22 mouse cellular contexts compared by ENCODE assay signal in the genomic region with DNA sequence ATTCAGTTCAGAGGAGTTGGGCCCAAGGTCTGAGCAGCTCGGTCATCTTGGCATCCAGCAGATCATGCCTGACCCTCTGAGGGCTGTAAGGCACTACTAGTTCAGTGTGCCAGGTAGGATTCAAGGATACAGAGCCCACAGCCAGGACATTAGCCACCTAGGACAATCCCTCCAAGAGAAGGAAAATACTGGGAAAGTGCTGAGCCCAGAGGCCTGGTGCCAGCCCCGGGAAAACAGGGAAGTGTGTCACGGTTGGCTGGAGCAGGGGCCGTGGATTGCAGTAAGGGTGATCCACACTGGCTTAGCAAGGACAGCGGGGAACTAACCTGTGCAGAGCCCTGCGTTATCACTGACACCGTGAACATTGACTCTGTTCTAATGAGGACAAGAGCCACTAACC. TPM values are rescaled to one million over a fixed set of nuclear protein-coding genes. Genes with fewer than 3 reads are reported as not detected.
"Had no signal": no experiment of that assay in that cellular context is flagged by ENCODE, and none has a peak within 500 bp of the region (broad histone marks: within the 10 kb centered on the region; RNA-seq: fewer than 3 reads in every experiment).

No protein-coding gene starts in this region.

- H3K4me3 ChIP-seq: limb, embryonic 12.5 days; liver, embryonic 15.5 days; midbrain, embryonic 10.5 days; myocyte; neural tube, embryonic 15.5 days had no signal

- H3K9ac ChIP-seq: limb, embryonic 12.5 days; liver, embryonic 15.5 days; lung, embryonic 14.5 days; neural tube, embryonic 15.5 days had no signal

- H3K27me3 ChIP-seq: limb, embryonic 12.5 days; liver, embryonic 15.5 days; neural tube, embryonic 15.5 days had no signal

- H3K4me1 ChIP-seq: limb, embryonic 12.5 days; midbrain, embryonic 10.5 days; neural tube, embryonic 15.5 days had no signal

- H3K27ac ChIP-seq: limb, embryonic 12.5 days; liver, embryonic 15.5 days; midbrain, embryonic 10.5 days; neural tube, embryonic 15.5 days; stomach, postnatal 0 days had no signal

- ATAC-seq: intestine, embryonic 16.5 days had no signal

- DNase-seq: layer of hippocampus, adult 9-11 months; layer of hippocampus, postnatal 36 days; lung, postnatal 10 days; lung, postnatal 4 days; midbrain, embryonic 14.5 days; right cerebral cortex, adult 18-20 months; right cerebral cortex, postnatal 25 days; thymus, postnatal 4 days had no signal

- H3K9me3 ChIP-seq: limb, embryonic 12.5 days; liver, embryonic 15.5 days; midbrain, embryonic 10.5 days; neural tube, embryonic 15.5 days had no signal

- H3K4me2 ChIP-seq: limb, embryonic 12.5 days; liver, embryonic 11.5 days; liver, embryonic 15.5 days; lung, embryonic 14.5 days; neural tube, embryonic 15.5 days had no signal

RNA-seq across cellular contexts. Expression of gene Lexm, which starts 39.5 kb away (rescaled TPM):
- total RNA-seq: layer of hippocampus, adult 18-20 months; layer of hippocampus, postnatal 36 days; left cerebral cortex, adult 8-10 months; left cerebral cortex, postnatal 25 days; megakaryocyte, adult 5-6 weeks had no signal
- polyA plus RNA-seq: intestine, embryonic 16.5 days; liver, embryonic 15.5 days; lung, embryonic 14.5 days; midbrain, embryonic 10.5 days; midbrain, embryonic 14.5 days; myocyte; neural tube, embryonic 15.5 days; small intestine, adult 2 months; stomach, postnatal 0 days had no signal

RNA-seq across cellular contexts. Expression of gene Ttc22, which starts 44.7 kb away (rescaled TPM):
- total RNA-seq: megakaryocyte, adult 5-6 weeks had no signal
- polyA plus RNA-seq: midbrain, embryonic 10.5 days had no signal
